Mouse (Mus musculus) small intestine, adult 2 months (tissue): Measurements from ENCODE around the gene Pde1c. TPM values are rescaled to one million over a fixed set of nuclear protein-coding genes. Genes with fewer than 3 reads are reported as not detected.

Experiments
- H3K27ac ChIP-seq: fragments of 200-500 bp; 2 replicates; pipeline ENCODE4 v1.5.1; 2012; ENCODE audit warnings: low read depth, low read length, control low read depth, inconsistent platforms; ENCODE audit not compliant: insufficient read depth
- H3K27me3 ChIP-seq: fragments of 200-500 bp; 2 replicates; pipeline ENCODE4 v1.6.1; 2012; ENCODE audit warnings: mild to moderate bottlenecking, moderate library complexity, low read length, inconsistent platforms; ENCODE audit not compliant: control insufficient read depth, insufficient read depth
- H3K36me3 ChIP-seq: fragments of 200-500 bp; 2 replicates; pipeline ENCODE4 v1.6.1; 2012; ENCODE audit warnings: mild to moderate bottlenecking, low read length, control low read depth, inconsistent platforms; ENCODE audit not compliant: control insufficient read depth, insufficient read depth
- H3K4me1 ChIP-seq: fragments of 200-500 bp; 2 replicates; pipeline ENCODE4 v1.6.1; 2012; ENCODE audit warnings: low read length, inconsistent platforms, mixed read lengths; ENCODE audit not compliant: control insufficient read depth, insufficient read depth, insufficient read length
- H3K4me3 ChIP-seq: fragments of 200-500 bp; 2 replicates; pipeline ENCODE4 v1.5.1; 2012; ENCODE audit warnings: low read depth, mild to moderate bottlenecking, control low read depth, inconsistent platforms, low read length, moderate library complexity
- CTCF ChIP-seq: fragments of 200-500 bp; IDR thresholded peaks from 2 replicates; pipeline ENCODE4 v1.5.1; 2012; ENCODE audit warnings: low read depth, mild to moderate bottlenecking, control low read depth, inconsistent platforms, low read length, moderate library complexity, mixed read lengths; ENCODE audit not compliant: insufficient replicate concordance, insufficient read length; ENCODE audit errors: extremely low read depth
- POLR2A ChIP-seq: fragments of 200-500 bp; IDR thresholded peaks from 2 replicates; pipeline ENCODE4 v1.6.1; 2012; ENCODE audit warnings: low read depth, mild to moderate bottlenecking, control low read depth, inconsistent platforms, low read length, moderate library complexity
- WGBS: fragments of 180-500 bp; shearing (Covaris S2); methylation state at CpG from one replicate; pipeline ENCODE4 v1.1.7; 2018; 5-methylcytosine and 5-hydroxymethylcytosine counted together
- polyA plus RNA-seq: library from polyadenylated mRNA; depleted of rRNA; stranded (reverse); fragments of >200 nt; gene quantifications from 2 replicates; pipeline ENCODE4 v1.2.3, GENCODE M21; 2012

The Pde1c gene
- polyA plus RNA-seq, 1 experiment = 0.18 TPM

GRCm38 (mm10) chr6:56328103-56328502 lies 240.8 kb downstream of the Pde1c start:
- TF ChIP-seq CTCF = no peak
- TF ChIP-seq POLR2A = no peak
- 45% methylated on average over 1 of the region's 1 CpGs for WGBS
- Histone ChIP-seq H3K36me3 (no peaks in the 10 kb centered on the region), H3K4me1 (no peaks in the 10 kb centered on the region), H3K27ac (no peak overlapping the region), H3K27me3 (no peaks in the 10 kb centered on the region), H3K4me3 (no peak overlapping the region)

- H3K4me3 ChIP-seq = no peak overlapping the region
- 29% methylated on average over 3 of the region's 3 CpGs for WGBS
- TF ChIP-seq CTCF (no peak), POLR2A (no peak)
- H3K27me3 ChIP-seq = no peaks in the 10 kb centered on the region
- no peak overlapping the region for H3K27ac ChIP-seq
- no peaks in the 10 kb centered on the region for H3K36me3 ChIP-seq
- no peaks in the 10 kb centered on the region for H3K4me1 ChIP-seq
Measured at GRCm38 (mm10) chr6:56322799-56323198, 246.1 kb downstream of the Pde1c start.

DNA sequence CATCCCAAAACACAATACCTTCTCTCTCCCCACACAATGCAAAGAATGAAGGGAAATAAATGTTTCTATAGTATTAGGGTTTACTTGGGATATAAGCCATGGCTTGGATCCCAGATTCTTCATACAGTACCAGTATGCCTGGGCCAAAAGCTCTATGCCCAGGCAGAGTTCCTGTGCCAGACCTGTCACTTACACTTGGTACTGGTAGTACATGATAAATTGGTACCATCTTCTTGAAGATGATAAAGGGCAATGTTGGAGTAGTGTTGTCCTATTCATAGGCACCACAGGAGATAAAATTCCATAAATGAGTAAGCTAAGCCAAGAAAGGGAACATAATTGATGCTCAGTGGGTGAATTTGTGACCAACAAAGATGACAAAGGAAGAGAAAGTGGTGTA lies 258.6 kb downstream of the Pde1c start:
- no peaks in the 10 kb centered on the region for H3K36me3 ChIP-seq
- TF ChIP-seq CTCF (no peak), POLR2A (no peak)
- H3K4me1 ChIP-seq = no peaks in the 10 kb centered on the region
- H3K27me3 ChIP-seq = no peaks in the 10 kb centered on the region
- no peak overlapping the region for H3K4me3 ChIP-seq
- no peak overlapping the region for H3K27ac ChIP-seq

DNA sequence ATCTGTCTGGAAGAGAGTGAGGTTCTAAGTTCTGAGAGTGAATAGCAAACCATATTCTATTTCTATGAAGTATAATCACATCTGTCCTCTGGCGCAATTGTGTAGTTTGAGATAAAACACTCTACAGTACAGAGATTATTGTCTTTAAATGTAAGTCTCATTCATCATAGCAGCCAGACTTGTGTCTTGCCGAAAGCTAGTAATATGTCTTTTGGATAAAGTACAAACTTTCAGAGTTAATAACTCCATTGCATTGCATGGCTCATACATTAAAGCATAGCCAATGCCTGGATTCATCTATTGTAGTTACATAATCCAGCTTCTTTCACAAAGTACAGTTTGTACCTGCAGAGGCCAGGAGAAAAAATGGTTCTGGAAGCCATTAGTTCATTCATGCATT lies 262.8 kb downstream of the Pde1c start:
- H3K27ac ChIP-seq = no peak overlapping the region
- WGBS = 85% methylated on average over 2 of the region's 2 CpGs
- no peaks in the 10 kb centered on the region for H3K4me1 ChIP-seq

DNA sequence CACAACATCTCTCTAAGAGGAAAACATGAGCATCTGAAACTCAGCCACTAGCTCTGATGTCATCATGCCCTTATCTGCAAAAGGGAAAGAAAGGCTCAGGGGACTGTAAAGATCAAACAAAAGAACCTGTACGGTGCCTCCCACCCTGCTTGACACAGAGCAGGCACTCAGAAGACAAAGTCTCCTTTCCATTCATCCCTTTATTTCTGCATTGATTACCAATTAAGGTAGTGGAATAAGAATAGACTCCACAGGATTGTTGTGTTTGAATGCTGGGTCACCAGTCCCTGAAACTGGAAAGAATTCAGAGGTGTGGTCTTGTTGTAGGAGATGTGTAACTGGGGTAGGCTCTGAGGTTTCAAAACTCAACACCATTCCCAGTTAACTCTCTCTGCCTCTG lies 276.7 kb downstream of the Pde1c start:
- Histone ChIP-seq H3K27me3 (no peaks in the 10 kb centered on the region), H3K4me3 (no peak overlapping the region), H3K27ac (no peak overlapping the region), H3K4me1 (no peaks in the 10 kb centered on the region), H3K36me3 (no peaks in the 10 kb centered on the region)
- 68% methylated on average over 1 of the region's 1 CpGs for WGBS
- TF ChIP-seq CTCF (no peak), POLR2A (no peak)

More for the DNA sequence above, 262.8 kb downstream of the Pde1c start:
- Histone ChIP-seq H3K36me3 (no peaks in the 10 kb centered on the region), H3K27me3 (no peaks in the 10 kb centered on the region), H3K4me3 (no peak overlapping the region)
- TF ChIP-seq CTCF (no peak), POLR2A (no peak)

DNA sequence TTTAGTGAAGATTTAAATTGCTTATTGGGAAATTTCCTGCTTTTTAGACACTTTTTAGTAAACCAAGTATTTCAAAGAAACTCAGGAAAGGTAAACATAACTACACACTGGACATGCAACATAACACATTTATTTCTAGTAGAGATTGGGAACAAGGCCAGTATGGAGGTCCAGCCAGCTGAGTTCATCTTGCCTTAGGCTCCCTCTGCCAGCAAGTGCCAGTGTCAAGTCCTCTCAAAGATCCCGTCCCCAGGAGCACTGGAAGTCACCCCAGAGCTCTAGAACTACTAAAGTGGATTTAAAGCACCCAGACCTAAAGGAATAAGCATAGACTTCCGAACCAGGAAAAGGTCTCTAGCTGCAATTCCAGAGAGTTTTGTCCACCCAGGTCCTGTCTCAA lies 279.6 kb downstream of the Pde1c start:
- Histone ChIP-seq H3K4me3 (no peak overlapping the region), H3K27me3 (no peaks in the 10 kb centered on the region), H3K36me3 (no peaks in the 10 kb centered on the region), H3K4me1 (no peaks in the 10 kb centered on the region), H3K27ac (no peak overlapping the region)
- TF ChIP-seq POLR2A (no peak), CTCF (no peak)
- WGBS = 48% methylated on average over 2 of the region's 2 CpGs

GRCm38 (mm10) chr6:56284821-56285220 lies 284.1 kb downstream of the Pde1c start:
- 82% methylated on average over 4 of the region's 4 CpGs for WGBS
- H3K4me1 ChIP-seq = no peaks in the 10 kb centered on the region
- H3K4me3 ChIP-seq = no peak overlapping the region
- H3K27ac ChIP-seq = no peak overlapping the region
- no peaks in the 10 kb centered on the region for H3K27me3 ChIP-seq
- H3K36me3 ChIP-seq = no peaks in the 10 kb centered on the region
- no peak for TF ChIP-seq POLR2A
- no peak for TF ChIP-seq CTCF

GRCm38 (mm10) chr6:56275461-56275860 lies 293.4 kb downstream of the Pde1c start:
- Histone ChIP-seq H3K4me3 (no peak overlapping the region), H3K27ac (no peak overlapping the region), H3K36me3 (no peaks in the 10 kb centered on the region), H3K4me1 (no peaks in the 10 kb centered on the region), H3K27me3 (no peaks in the 10 kb centered on the region)
- TF ChIP-seq POLR2A = no peak
- no peak for TF ChIP-seq CTCF
- 70% methylated on average over 1 of the region's 1 CpGs for WGBS
